Mouse (Mus musculus) testis, adult 2 months (tissue): ENCODE data around the gene Zfp503.

ENCODE experiments used
- CTCF ChIP-seq: fragments of 200-500 bp; IDR thresholded peaks from 2 replicates; pipeline ENCODE4 v1.5.1; 2012; ENCODE audit warnings: low read depth, mild to moderate bottlenecking, inconsistent platforms, low read length, moderate library complexity; ENCODE audit not compliant: control insufficient read depth, insufficient read depth, insufficient replicate concordance
- POLR2A ChIP-seq: fragments of 200-500 bp; IDR thresholded peaks from 2 replicates; pipeline ENCODE4 v1.6.1; 2012; ENCODE audit warnings: low read depth, mild to moderate bottlenecking, inconsistent platforms, low read length, moderate library complexity; ENCODE audit not compliant: control insufficient read depth

GRCm38 (mm10) chr14:22035900-22036299 lies 46.5 kb upstream of the Zfp503 start:
- TF ChIP-seq CTCF = no peak
- no peak for TF ChIP-seq POLR2A
